Mouse (Mus musculus) layer of hippocampus, postnatal 10 days (tissue): ENCODE results near the gene Leng1. TPM values are rescaled to one million over a fixed set of nuclear protein-coding genes. Genes with fewer than 3 reads are reported as not detected.

ENCODE experiments used
- DNase-seq, 2 experiments: peaks; one replicate each; pipeline ENCODE4 v3.0.0; 2021; ENCODE audit warnings: low spot score in 2 of 2
- total RNA-seq, 2 experiments: library from RNA; stranded (reverse); gene quantifications; 2 replicates each; pipeline ENCODE4 v1.2.3; 2021

Leng1 gene
- total RNA-seq, 2 experiments from 2014 or later, result 6.1 to 7.3 TPM

GRCm38 (mm10) chr7:3692382-3692986 lies 26.8 kb upstream of the Leng1 start, which contains the start of gene Tsen34:
Gene Tsen34 (plus strand): TSS chr7:3692863.
- DNase-seq, result no peak

DNA sequence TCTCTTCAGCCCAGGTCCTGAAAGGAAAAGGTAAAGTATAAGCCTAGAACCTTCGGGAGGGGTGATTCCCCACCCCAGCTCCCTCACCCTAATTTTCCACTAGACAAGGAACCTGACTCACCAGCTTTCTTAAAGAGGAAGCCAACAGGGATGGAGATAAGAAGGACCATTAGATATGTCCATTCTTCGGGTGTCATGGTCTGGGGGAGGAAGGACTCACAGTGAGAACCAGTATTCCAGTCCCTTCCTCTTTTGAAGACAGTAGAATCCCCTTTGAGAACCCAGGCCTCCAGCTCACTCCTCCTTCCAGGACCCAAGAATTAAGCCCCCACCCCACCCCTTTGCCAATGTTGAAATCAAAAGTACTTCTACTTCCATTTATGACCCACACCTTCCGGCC lies 26.3 kb upstream of the Leng1 start:
- no peak for DNase-seq

DNA sequence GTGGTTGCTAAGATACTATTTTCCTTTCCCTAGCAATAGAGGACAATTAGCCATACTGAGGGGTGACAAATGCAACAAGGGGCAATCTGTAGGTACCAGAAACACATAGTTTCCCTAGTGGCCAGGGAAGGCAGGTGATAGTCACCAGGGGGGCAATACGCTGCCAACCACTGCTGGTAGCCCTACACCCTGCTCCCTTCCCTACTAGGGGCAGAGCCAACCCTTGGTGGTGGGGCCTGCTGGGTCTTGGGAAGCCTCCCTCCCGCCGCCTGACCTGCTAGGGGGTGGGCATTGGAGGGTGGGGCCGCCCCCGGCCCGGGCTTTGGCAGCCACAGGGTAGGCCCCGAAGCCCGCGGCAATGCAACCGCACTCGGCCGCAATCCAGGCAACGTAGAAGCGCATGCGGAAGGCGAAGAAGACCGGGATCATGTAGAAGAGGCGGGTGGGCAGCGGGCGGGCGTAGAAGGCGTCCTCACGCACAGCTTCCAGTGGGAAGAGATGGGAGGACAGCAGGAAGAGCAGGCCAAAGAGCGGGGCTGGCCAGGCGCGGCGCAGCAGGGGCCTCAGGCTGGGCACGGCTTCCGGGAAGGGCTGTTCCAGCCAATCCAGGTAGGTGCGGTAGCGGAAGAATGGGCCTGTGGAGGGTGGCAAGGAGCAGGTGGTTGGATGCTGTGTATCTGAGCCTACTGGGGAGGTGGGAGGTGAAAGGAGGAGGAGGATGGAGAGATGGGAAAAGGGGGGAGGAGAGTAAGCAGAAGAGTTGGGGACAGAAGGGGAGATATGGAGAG lies 20.0 kb upstream of the Leng1 start:
- DNase-seq, result no peak

GRCm38 (mm10) chr7:3684698-3685097 lies 19.1 kb upstream of the Leng1 start:
- no peak for DNase-seq

DNA sequence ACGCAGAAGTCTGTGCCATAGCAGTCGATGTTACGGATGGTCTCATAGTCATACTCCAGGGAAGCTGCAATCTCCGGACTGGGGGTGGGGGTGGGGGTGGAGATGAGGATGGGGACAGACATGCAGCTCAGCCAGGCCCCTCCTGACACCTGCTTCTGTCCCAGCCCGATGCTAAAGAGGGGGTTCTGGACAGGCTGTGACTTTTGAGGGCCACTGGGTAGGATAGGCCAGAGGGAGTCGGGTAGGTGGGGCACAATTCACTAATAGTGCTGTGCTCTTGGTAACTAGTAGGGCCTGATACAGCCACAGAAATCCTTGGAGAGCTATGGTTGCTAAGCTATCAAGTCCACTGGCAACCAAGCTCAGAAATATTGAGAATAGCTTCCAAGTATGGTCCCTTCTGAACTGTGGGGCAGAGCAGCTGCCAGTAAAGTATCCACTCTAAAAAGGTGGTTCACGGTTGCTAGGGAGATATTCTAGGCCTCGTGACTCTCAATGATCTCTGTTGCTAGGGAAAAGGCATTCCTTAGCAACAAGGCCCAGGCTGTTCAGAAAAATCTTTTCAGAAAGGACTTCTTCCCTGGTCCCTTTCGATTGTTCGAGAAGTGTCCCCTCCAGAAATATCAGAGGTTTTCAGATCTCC lies 18.4 kb upstream of the Leng1 start:
- DNase-seq, result no peak

DNA sequence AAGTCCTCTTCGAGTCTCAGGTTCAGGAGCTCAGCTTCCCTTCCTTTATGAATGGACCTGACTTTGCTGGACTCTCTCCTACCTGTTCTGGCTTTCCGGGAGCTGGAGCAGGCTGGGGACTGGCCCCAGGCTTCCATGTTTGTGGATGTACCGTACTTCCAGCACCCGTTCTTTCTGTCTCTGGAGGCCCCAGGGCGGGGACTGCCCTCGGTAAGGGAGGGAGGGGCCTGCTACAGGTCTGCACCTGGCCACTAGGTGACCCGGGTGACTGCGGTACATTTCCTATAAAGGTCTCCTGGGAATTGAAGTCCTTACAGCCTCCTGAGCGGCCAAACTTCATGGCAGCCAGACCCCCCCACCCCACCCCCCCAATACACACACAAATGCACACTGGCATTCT lies 11.7 kb upstream of the Leng1 start, which contains the start of gene Tmc4:
Tmc4 (minus strand) TSS at position 212 of the 400 bp plus-strand sequence.
- no peak for DNase-seq

GRCm38 (mm10) chr7:3676371-3676770 lies 10.7 kb upstream of the Leng1 start:
- DNase-seq, result no peak

DNA sequence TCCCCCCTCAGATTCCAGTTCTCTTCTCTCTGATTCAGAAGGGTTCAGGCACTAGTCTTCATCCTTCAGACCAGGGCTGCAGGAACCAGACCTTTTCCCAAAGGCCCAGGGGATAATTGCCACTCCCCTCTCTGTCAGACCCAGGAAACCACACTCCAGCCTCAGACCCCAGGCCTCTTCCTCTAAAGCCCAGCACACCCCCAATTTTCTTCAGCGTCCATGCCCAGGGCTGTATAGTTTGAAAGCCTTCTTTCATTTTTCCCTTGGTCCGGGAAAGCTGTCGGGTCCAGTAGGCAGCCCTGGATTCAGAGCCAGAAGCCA lies 9.5 kb upstream of the Leng1 start:
- no peak for DNase-seq

DNA sequence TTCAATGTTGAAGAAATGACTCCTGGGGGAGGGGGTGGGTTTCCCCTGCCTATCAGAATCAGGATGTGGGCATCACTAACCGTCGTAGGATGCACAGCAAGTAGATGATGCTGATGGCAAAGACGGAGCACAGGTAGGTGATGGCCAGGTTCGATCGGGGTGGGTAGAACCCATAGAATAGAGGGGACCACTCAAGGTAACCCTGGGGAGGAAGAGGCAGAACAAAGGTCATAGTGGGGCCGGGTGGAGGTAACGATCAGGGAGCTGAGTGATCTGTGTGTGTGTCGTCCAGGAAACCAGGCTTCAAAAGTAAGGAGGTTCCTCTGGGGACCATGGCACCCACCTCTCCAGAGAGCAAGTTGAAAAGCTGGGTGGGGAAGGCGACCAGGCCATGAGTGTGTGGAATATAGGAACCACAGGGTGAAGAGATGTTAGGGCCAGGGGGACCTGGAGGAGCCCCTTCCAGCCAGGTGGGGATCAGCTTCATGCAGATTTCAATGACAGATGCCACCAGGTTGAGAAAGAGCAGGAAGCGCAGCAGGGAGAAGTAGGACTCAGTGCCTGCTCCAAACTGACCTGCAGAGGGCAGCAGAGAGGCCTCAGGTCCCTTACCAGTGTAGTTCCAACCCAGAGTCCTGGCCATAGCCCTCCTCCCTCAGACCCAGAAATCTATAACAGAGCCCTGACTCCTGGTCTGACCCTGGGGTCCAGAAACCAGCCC lies 9.0 kb upstream of the Leng1 start:
- peak; percentile 89 to 90 for DNase-seq

DNA sequence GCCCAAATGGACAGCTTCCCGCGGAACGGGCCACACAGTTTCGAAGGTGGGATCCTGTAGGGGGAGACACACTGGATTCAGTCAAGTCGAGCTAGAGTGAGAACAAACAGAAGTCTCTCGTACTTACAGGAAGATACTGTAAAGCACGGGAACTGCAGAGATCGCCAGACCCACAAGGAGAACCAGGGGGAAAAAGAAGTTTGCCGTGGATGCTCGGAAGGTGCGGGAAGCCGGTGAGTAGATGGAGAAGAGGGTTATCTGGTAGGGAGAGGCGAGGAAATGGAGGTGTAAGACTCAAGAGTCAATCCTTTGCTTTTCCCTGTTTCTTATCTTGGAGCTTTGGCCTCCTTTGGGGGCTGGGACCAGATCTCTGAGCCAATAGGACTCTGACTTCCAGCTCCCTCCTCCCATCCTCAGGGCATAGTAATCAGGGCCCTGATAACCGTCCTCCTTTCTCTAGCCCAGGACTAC lies 1.3 kb upstream of the Leng1 start:
- DNase-seq, result no peak

DNA sequence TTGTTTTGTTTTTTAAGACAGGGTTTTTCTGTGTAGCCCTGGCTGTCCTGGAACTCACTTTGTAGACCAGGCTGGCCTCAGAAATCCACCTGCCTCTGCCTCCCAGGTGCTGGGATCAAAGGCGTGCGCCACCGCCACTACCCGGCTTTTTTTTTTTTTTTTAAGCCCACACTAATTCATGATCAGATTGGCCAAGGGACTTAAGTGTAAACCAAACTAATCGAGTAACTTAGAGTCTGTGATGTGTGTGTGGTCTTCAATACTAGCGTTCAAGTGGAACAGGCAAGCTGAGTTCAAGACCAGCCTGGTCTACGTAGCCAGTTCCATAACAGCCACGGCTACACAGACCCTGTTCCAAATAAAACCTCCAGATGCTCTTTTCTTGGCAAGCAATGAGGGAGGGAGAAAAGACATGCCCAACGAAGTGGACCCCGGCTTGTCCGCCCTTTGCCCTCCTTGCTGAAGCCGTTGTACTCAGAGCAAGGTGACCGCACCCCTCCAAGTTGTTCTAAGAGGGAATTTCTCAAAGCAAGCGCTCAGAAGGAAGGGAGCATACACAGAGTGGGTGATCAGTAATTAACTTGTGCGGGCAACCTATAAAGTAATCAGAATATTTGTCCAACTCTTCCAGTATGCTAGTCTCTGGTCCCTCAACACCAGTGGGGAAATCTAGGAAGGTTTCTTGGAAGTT lies 971 bp downstream of the Leng1 start:
- DNase-seq, result no peak

DNA sequence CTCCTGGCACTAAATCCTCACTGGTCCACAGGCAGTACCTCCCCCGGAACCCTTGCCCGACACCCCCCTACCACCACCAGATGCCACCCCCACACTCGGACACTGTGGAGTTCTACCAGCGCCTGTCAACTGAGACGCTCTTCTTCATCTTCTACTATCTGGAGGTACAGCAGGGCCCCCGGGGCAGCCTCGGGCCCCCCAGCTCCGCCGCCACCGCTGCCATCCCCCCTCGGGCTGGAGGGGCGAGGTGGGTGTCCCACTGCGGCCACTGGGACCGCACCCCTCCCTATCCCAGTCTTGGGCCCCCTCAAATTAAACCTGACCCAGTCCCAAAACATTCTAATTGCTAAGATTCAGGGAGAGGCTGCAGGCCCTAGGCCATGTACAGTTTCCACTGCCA lies 7.1 kb downstream of the Leng1 start:
- DNase-seq, result no peak

DNA sequence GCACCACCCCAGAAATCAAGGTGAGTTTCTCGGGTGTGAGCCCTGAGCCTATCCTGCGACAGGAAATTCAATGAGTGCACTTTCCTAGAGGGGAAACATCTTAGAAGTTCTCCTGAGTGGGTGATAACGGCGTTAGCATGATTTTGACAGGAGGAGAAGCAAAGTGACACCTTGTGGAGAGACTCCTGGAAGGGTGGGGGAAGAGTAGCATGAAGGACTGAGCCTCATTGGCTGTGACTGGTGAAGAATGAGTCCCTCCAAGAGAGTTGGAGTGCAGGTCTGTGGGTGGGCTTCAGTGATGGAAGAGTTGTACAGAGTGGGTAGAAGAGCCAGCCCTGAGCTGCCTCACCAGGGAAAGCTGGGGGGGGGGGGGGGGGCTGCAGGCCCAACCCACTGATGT lies 8.7 kb downstream of the Leng1 start:
- DNase-seq, result no peak

GRCm38 (mm10) chr7:3646641-3647040 lies 19.0 kb downstream of the Leng1 start:
- no peak for DNase-seq

GRCm38 (mm10) chr7:3646188-3646587 lies 19.5 kb downstream of the Leng1 start:
- no peak for DNase-seq

GRCm38 (mm10) chr7:3645488-3646025 lies 20.1 kb downstream of the Leng1 start:
- no peak for DNase-seq

DNA sequence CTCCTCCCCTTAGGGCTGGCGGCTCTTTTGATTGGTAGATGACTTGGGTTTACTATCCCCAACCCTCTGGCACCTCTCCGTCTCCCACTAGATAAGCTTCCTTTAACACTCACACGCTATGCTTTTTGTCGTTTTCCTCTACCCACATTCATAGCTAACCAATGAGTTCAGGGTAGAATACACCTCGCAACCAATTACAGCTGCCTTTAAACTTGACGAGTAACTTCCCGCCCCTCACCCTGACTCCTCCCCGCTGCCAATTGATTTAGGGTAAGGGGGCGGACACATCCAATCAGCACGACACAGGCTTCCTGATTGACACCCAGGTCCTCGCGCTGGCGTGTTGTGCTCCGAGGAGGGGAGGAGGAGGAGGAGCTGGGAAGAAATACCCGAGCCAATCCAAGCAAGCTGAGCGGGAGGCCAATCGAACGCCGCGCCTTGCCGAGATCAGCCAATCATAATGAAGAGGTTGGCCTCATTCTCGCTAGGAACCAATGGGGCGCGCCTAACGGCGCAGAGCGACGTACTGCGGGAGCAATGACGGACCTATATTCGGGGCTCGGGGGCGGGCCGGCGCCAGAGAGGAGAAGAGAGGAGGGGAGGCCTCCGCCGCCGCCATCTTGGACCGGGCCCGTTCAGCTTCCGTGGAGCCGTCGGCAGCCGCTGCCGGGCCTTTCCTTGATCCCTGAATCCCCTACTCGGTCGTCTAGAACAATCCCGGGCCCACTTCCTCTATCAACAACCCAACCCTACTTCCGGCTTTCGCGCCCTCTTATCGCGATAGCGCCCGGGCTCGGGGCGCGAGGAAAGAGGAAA lies 20.8 kb downstream of the Leng1 start, which contains the start of gene Cnot3:
Cnot3 (plus strand) TSS at position 597 of the 816 bp plus-strand sequence.
- peak; percentile 96 to 97 for DNase-seq

- DNase-seq, result no peak
Measured at GRCm38 (mm10) chr7:3644348-3644671, 21.3 kb downstream of the Leng1 start.

DNA sequence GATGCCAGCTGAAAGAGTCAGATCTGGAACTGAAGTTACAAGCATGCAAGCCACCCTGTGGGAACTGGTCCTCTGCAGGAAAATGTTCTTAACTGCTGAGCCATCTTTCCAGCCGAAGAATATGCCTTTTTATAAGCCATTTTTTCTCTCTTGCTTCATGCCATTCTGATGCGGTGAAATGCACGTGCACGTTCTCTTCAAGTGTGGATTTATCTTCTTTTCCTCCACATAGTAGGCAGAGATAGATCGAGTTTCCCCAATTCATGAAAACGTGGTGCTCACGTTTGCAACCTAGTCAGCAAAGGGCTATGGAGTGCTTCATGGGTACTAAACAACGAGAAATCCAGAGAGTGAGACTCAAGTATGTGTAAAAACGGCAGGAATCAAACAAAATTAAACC lies 21.8 kb downstream of the Leng1 start:
- DNase-seq, result no peak

DNA sequence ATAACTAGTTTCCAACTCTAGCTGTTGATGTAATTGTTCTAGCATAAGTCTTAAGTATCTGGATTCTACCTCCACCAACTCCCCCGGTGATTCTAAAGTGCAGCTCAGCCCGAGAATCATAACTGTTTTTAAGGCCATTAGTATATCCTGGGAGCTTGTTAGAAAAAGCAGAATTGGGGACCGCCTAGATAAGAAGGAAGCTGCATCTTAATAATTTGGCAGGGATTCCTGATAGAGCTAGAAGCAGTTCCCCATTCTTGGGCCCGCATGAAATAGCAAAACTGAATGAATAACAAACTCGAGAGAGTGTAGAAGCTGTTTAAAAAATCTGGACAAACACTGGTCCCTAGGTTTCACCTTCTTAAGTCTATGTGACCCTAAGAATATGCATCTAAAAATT lies 22.2 kb downstream of the Leng1 start:
- no peak for DNase-seq
